ENCODE assay signal across 8 mouse cellular contexts in the genomic region with DNA sequence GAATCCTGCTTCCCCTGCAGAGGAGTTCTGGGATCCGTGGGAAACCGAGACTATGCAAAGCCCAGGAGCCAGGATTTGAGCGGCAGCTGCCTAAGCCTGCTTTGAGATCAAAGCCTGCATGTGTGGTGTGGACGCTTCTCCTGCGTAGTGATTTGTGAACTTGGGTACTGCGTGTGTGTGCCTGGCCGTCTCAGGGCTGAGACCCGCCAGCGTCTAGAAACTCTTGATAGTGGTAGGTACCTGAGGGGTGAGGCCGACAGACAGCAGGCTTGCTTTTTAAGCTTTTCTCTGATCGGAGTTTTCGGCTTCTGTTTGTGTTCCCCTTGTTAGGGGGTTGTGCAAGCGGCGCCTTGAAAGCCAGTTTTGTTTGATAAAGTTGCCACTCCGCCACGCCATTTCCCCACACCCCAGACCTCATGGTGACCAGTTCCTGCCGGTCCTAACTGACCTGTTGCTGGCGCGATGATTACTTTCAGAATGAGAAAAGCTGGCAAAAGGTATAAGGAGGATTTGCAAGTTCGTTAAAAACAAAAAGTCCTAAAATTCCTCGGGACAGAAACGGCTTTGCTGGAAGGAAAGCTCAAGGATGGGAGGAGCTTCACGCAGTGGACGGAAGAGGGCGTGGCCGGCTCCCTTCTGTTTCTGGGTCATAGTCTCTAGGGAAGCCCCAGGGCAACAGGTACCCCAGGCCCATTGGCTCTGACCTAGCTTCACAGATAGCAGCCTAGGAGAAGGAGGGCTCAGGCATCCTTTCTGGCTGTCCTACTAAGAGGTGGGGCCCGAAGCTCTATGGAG. TPM values are rescaled to one million over a fixed set of nuclear protein-coding genes. Genes with fewer than 3 reads are reported as not detected.
A peak's percentile ranks its signal among the peaks of the same experiment; 100 is the strongest.
DNase-seq lines count a peak whose midpoint lies in the region; ATAC-seq and TF ChIP-seq lines count a peak whose summit lies in the region.

No protein-coding gene starts in this region.

- H3K9me3 ChIP-seq in hindbrain, embryonic 10.5 days, result no peaks in the 10 kb centered on the region
- no peaks in the 10 kb centered on the region for H3K9me3 ChIP-seq in limb, embryonic 14.5 days (ENCODE audit: control insufficient read depth, low read length)
- H3K9me3 ChIP-seq in midbrain, embryonic 16.5 days (replicated peaks; ENCODE audit: control insufficient read depth, low read length, poor library complexity, severe bottlenecking), result no peaks in the 10 kb centered on the region

- intact Hi-C loops in left cerebral cortex, postnatal 25 days (cut with DNase I), result no loop called here

- H3K9ac ChIP-seq in limb, embryonic 14.5 days (ENCODE audit: low read depth, low read length, severe bottlenecking), result peak overlapping the region; percentile 59
- peak overlapping the region; percentile 53; the same call in 1 of the 2 replicates for H3K9ac ChIP-seq in midbrain, embryonic 16.5 days (ENCODE audit: low read depth, low read length)

- peak; percentile 38; the same call in 1 of the 2 replicates for ATAC-seq in limb, embryonic 14.5 days (ENCODE audit: low FRiP score, low read depth)
- no peak for ATAC-seq in midbrain, embryonic 16.5 days

- H3K27me3 ChIP-seq in hindbrain, embryonic 10.5 days (ENCODE audit: insufficient read depth, poor library complexity, severe bottlenecking), result peaks cover 18% of the 10 kb centered on the region
- no peaks in the 10 kb centered on the region for H3K27me3 ChIP-seq in limb, embryonic 14.5 days (ENCODE audit: control insufficient read depth, insufficient read depth, low read length)
- H3K27me3 ChIP-seq in midbrain, embryonic 16.5 days (ENCODE audit: control insufficient read depth, insufficient read depth, low read depth, low read length), result peaks cover 16% of the 10 kb centered on the region

- H3K27ac ChIP-seq in hindbrain, embryonic 10.5 days, result peak overlapping the region; percentile 81
- H3K27ac ChIP-seq in limb, embryonic 14.5 days (replicated peaks; ENCODE audit: low read depth, low read length), result no peak overlapping the region
- H3K27ac ChIP-seq in midbrain, embryonic 16.5 days (ENCODE audit: low read length), result no peak overlapping the region

- peak overlapping the region; percentile 95 for H3K4me2 ChIP-seq in limb, embryonic 14.5 days (replicated peaks; ENCODE audit: low read depth, low read length, severe bottlenecking)
- H3K4me2 ChIP-seq in midbrain, embryonic 16.5 days (ENCODE audit: low read length), result peak overlapping the region; percentile 52

- no peaks in the 10 kb centered on the region for H3K36me3 ChIP-seq in hindbrain, embryonic 10.5 days
- H3K36me3 ChIP-seq in limb, embryonic 14.5 days (ENCODE audit: control insufficient read depth, insufficient read depth, low read length), result no peaks in the 10 kb centered on the region
- no peaks in the 10 kb centered on the region for H3K36me3 ChIP-seq in midbrain, embryonic 16.5 days (ENCODE audit: control insufficient read depth, insufficient read depth, low read length)

- peaks cover 22% of the 10 kb centered on the region for H3K4me1 ChIP-seq in hindbrain, embryonic 10.5 days (replicated peaks)
- peaks cover 15% of the 10 kb centered on the region for H3K4me1 ChIP-seq in limb, embryonic 14.5 days (ENCODE audit: control insufficient read depth, insufficient read depth, low read length)
- H3K4me1 ChIP-seq in midbrain, embryonic 16.5 days (ENCODE audit: control insufficient read depth, insufficient read depth, low read length), result peaks cover 13% of the 10 kb centered on the region

- peak; percentile 83 for DNase-seq in 3T3-L1 (ENCODE audit: low read depth, low spot score)
- peak; percentile 60 for DNase-seq in ZHBTc4 (ENCODE audit: low read depth, low spot score)
- DNase-seq in fibroblast of lung, adult 2 months (ENCODE audit: low read depth), result peak; percentile 44
- peak; percentile 64 for DNase-seq in hindbrain, embryonic 10.5 days (ENCODE audit: low spot score)
- peak; percentile 50 for DNase-seq in limb, embryonic 14.5 days (ENCODE audit: low spot score)
- peak; percentile 39 to 48 for DNase-seq in thymus, adult 18-20 months
- no peak for DNase-seq in left cerebral cortex, postnatal 25 days (ENCODE audit: low spot score in 2 of 2)

- no peak for TF ChIP-seq POLR2A in limb, embryonic 14.5 days (IDR thresholded peaks at IDR 0.05; ENCODE audit: borderline replicate concordance, extremely low read depth, insufficient read depth, insufficient read length)

- peak overlapping the region; percentile 59 for H3K4me3 ChIP-seq in hindbrain, embryonic 10.5 days
- H3K4me3 ChIP-seq in limb, embryonic 14.5 days (replicated peaks; ENCODE audit: low read length), result peak overlapping the region; percentile 49
- H3K4me3 ChIP-seq in midbrain, embryonic 16.5 days (ENCODE audit: low read depth, low read length), result peak overlapping the region; percentile 13

- 2% methylated on average over 27 of the region's 27 CpGs for WGBS in hindbrain, embryonic 10.5 days
- 2% methylated on average over 27 of the region's 27 CpGs for WGBS in limb, embryonic 14.5 days
- WGBS in midbrain, embryonic 16.5 days, result 2% methylated on average over 27 of the region's 27 CpGs

RNA-seq across cellular contexts. Expression of a gene that starts 0.5 kb away (rescaled TPM):
- 48.4 and 49.0 TPM in 2 replicates for polyA plus RNA-seq in hindbrain, embryonic 10.5 days (2016; fragmentation: Nextera tagmentation; extraction: Ambion mirVana)
- 32.9 and 41.2 TPM in 2 replicates for polyA plus RNA-seq in limb, embryonic 14.5 days (2012; rRNA removed)
- polyA plus RNA-seq in limb, embryonic 14.5 days (2014; fragmentation: Nextera tagmentation; extraction: Ambion mirVana), result 42.7 and 43.2 TPM in 2 replicates
- 25.9 and 30.3 TPM in 2 replicates for polyA plus RNA-seq in midbrain, embryonic 16.5 days (2015; fragmentation: Nextera tagmentation; extraction: Ambion mirVana)
- total RNA-seq in left cerebral cortex, postnatal 25 days (2021), result 10 to 100 TPM; 24.6 to 27.2 TPM

RNA-seq across cellular contexts. Expression of a gene that starts 0.7 kb away (rescaled TPM):
- 40.7 TPM in 2 replicates for polyA plus RNA-seq in hindbrain, embryonic 10.5 days (2016; fragmentation: Nextera tagmentation; extraction: Ambion mirVana)
- polyA plus RNA-seq in limb, embryonic 14.5 days (2012; rRNA removed), result 29.4 and 41.6 TPM in 2 replicates
- 54.4 and 57.7 TPM in 2 replicates for polyA plus RNA-seq in limb, embryonic 14.5 days (2014; fragmentation: Nextera tagmentation; extraction: Ambion mirVana)
- polyA plus RNA-seq in midbrain, embryonic 16.5 days (2015; fragmentation: Nextera tagmentation; extraction: Ambion mirVana), result 5.8 and 6.1 TPM in 2 replicates
- total RNA-seq in left cerebral cortex, postnatal 25 days (2021), result 1 to 10 TPM; 4.0 to 4.8 TPM

RNA-seq across cellular contexts. Expression of a gene that starts 30.9 kb away (rescaled TPM):
- 59.1 and 59.6 TPM in 2 replicates for polyA plus RNA-seq in hindbrain, embryonic 10.5 days (2016; fragmentation: Nextera tagmentation; extraction: Ambion mirVana)
- 35.1 and 46.2 TPM in 2 replicates for polyA plus RNA-seq in limb, embryonic 14.5 days (2012; rRNA removed)
- 35.6 and 37.8 TPM in 2 replicates for polyA plus RNA-seq in limb, embryonic 14.5 days (2014; fragmentation: Nextera tagmentation; extraction: Ambion mirVana)
- 47.4 and 49.2 TPM in 2 replicates for polyA plus RNA-seq in midbrain, embryonic 16.5 days (2015; fragmentation: Nextera tagmentation; extraction: Ambion mirVana)
- 10 to 100 TPM; 10.9 to 12.3 TPM for total RNA-seq in left cerebral cortex, postnatal 25 days (2021)

RNA-seq across cellular contexts. Expression of a gene that starts 37.4 kb away (rescaled TPM):
- 2.2 and 4.1 TPM in 2 replicates for polyA plus RNA-seq in hindbrain, embryonic 10.5 days (2016; fragmentation: Nextera tagmentation; extraction: Ambion mirVana)
- 4.2 and 5.7 TPM in 2 replicates for polyA plus RNA-seq in limb, embryonic 14.5 days (2012; rRNA removed)
- 5.0 and 5.4 TPM in 2 replicates for polyA plus RNA-seq in limb, embryonic 14.5 days (2014; fragmentation: Nextera tagmentation; extraction: Ambion mirVana)
- 0.26 and 0.55 TPM in 2 replicates for polyA plus RNA-seq in midbrain, embryonic 16.5 days (2015; fragmentation: Nextera tagmentation; extraction: Ambion mirVana)
- total RNA-seq in left cerebral cortex, postnatal 25 days (2021), result not detected

RNA-seq across cellular contexts. Expression of a gene that starts 53.4 kb away (rescaled TPM):
- 38.0 and 50.4 TPM in 2 replicates for polyA plus RNA-seq in hindbrain, embryonic 10.5 days (2016; fragmentation: Nextera tagmentation; extraction: Ambion mirVana)
- polyA plus RNA-seq in limb, embryonic 14.5 days (2012; rRNA removed), result 13.0 and 14.1 TPM in 2 replicates
- polyA plus RNA-seq in limb, embryonic 14.5 days (2014; fragmentation: Nextera tagmentation; extraction: Ambion mirVana), result 9.0 and 10.1 TPM in 2 replicates
- 130 TPM in 2 replicates for polyA plus RNA-seq in midbrain, embryonic 16.5 days (2015; fragmentation: Nextera tagmentation; extraction: Ambion mirVana)
- total RNA-seq in left cerebral cortex, postnatal 25 days (2021), result 10 to 100 TPM; 50.6 to 52.6 TPM

Comparison
In these comparisons a context has a peak if more than half of its experiments do, and no peak if none do; other contexts are left out.
1. DNase-seq: peak in 3T3-L1 (single experiment), ZHBTc4 (single experiment), fibroblast of lung, adult 2 months (single experiment), hindbrain, embryonic 10.5 days (single experiment), limb, embryonic 14.5 days (single experiment) and thymus, adult 18-20 months (2 of 2); none in left cerebral cortex, postnatal 25 days (0 of 2).
2. Peak in every context shown above with its lines, with median percentiles within 50 percentile points of each other: H3K4me3 ChIP-seq.